Mouse (Mus musculus) kidney, embryonic 14.5 days (tissue): ENCODE data around the gene Catip. TPM values are rescaled to one million over a fixed set of nuclear protein-coding genes. Genes with fewer than 3 reads are reported as not detected.

Experiments used
- ATAC-seq: fragments of 200-750 bp; cut with Nextera tagmentation; 2 replicates; pipeline ENCODE4 v1.8.0; 2017; ENCODE audit warnings: moderate number of reproducible peaks, mild to moderate bottlenecking, moderate TSS enrichment, moderate library complexity; ENCODE audit not compliant: low FRiP score, low TSS enrichment
- H3K27ac ChIP-seq: fragments of 300-500 bp; sonication (generic); 2 replicates; pipeline ENCODE4 v1.5.1; 2014; ENCODE audit warnings: low read depth, mild to moderate bottlenecking, low read length, moderate library complexity, mixed read lengths
- H3K27me3 ChIP-seq: fragments of 300-500 bp; sonication (generic); 2 replicates; pipeline ENCODE4 v1.6.1; 2014; ENCODE audit warnings: mild to moderate bottlenecking, low read length; ENCODE audit not compliant: control insufficient read depth, insufficient read depth
- H3K36me3 ChIP-seq: fragments of 300-500 bp; sonication (generic); 2 replicates; pipeline ENCODE4 v1.6.1; 2014; ENCODE audit warnings: low read length, mixed read lengths; ENCODE audit not compliant: control insufficient read depth, insufficient read depth
- H3K4me1 ChIP-seq: fragments of 300-500 bp; sonication (generic); 2 replicates; pipeline ENCODE4 v1.6.1; 2014; ENCODE audit warnings: low read length, mixed read lengths; ENCODE audit not compliant: control insufficient read depth, insufficient read depth
- H3K4me2 ChIP-seq: fragments of 300-500 bp; sonication (generic); replicated peaks from 2 replicates; pipeline ENCODE4 v1.6.1; 2014; ENCODE audit warnings: low read depth, mild to moderate bottlenecking, low read length
- H3K4me3 ChIP-seq: fragments of 300-500 bp; sonication (generic); 2 replicates; pipeline ENCODE4 v1.5.1; 2014; ENCODE audit warnings: mild to moderate bottlenecking, low read length
- H3K9ac ChIP-seq: fragments of 300-500 bp; sonication (generic); 2 replicates; pipeline ENCODE4 v1.6.1; 2014; ENCODE audit warnings: low read depth, mild to moderate bottlenecking, low read length, moderate library complexity
- H3K9me3 ChIP-seq: fragments of 300-500 bp; sonication (generic); 2 replicates; pipeline ENCODE4 v1.6.1; 2016; ENCODE audit warnings: low read length; ENCODE audit not compliant: control insufficient read depth
- WGBS: fragments of 180-500 bp; shearing (Covaris S2); extraction: QIAGEN DNeasy Blood & Tissue Kit; methylation state at CpG from one replicate; pipeline ENCODE4 v1.1.7; 2014; 5-methylcytosine and 5-hydroxymethylcytosine counted together
- polyA plus RNA-seq: library from polyadenylated mRNA; unstranded; fragments of >200 nt; fragmentation: Nextera tagmentation; extraction: Ambion mirVana; gene quantifications from 2 replicates; pipeline ENCODE4 v1.2.1, GENCODE M21; 2014

The Catip gene
- polyA plus RNA-seq, 1 experiment from 2014 or later: 0.79 TPM

- Histone ChIP-seq H3K4me1 (no peaks in the 10 kb centered on the region), H3K9ac (no peak overlapping the region), H3K27ac (no peak overlapping the region), H3K9me3 (no peaks in the 10 kb centered on the region), H3K4me3 (no peak overlapping the region), H3K36me3 (peaks cover 7% of the 10 kb centered on the region; the same call in 1 of the 2 replicates), H3K4me2 (no peak overlapping the region), H3K27me3 (no peaks in the 10 kb centered on the region)
- ATAC-seq: no peak
- 90% methylated on average over 9 of the region's 9 CpGs for WGBS
These were observed 8.3 kb upstream of the Catip start for GRCm38 (mm10) chr1:74353453-74354229.

- Histone ChIP-seq H3K4me2 (no peak overlapping the region), H3K27ac (no peak overlapping the region), H3K36me3 (no peaks in the 10 kb centered on the region), H3K9me3 (no peaks in the 10 kb centered on the region), H3K4me3 (no peak overlapping the region), H3K9ac (no peak overlapping the region), H3K27me3 (no peaks in the 10 kb centered on the region), H3K4me1 (no peaks in the 10 kb centered on the region)
- no peak for ATAC-seq
These were observed 4.4 kb upstream of the Catip start for GRCm38 (mm10) chr1:74357531-74357930.

GRCm38 (mm10) chr1:74359952-74360517, 1.9 kb upstream of the Catip start:
- Histone ChIP-seq H3K27ac (no peak overlapping the region), H3K9ac (no peak overlapping the region), H3K4me1 (no peaks in the 10 kb centered on the region), H3K36me3 (no peaks in the 10 kb centered on the region), H3K4me2 (no peak overlapping the region), H3K4me3 (no peak overlapping the region), H3K27me3 (no peaks in the 10 kb centered on the region), H3K9me3 (no peaks in the 10 kb centered on the region)
- WGBS: 87% methylated on average over 5 of the region's 5 CpGs
- ATAC-seq: no peak

GRCm38 (mm10) chr1:74362325-74363229, 669 bp downstream of the Catip start:
- 57% methylated on average over 17 of the region's 17 CpGs for WGBS
- ATAC-seq: no peak
- no peaks in the 10 kb centered on the region for H3K36me3 ChIP-seq
- no peak overlapping the region for H3K27ac ChIP-seq
- no peaks in the 10 kb centered on the region for H3K9me3 ChIP-seq
- H3K27me3 ChIP-seq: no peaks in the 10 kb centered on the region
- 0 out of 2 replicates have a peak overlapping the region, but pooled peaks have one; percentile 13 for H3K9ac ChIP-seq
- no peaks in the 10 kb centered on the region for H3K4me1 ChIP-seq
- H3K4me3 ChIP-seq: no peak overlapping the region
- no peak overlapping the region for H3K4me2 ChIP-seq

GRCm38 (mm10) chr1:74363437-74363836, 1.5 kb downstream of the Catip start:
- Histone ChIP-seq H3K4me1 (no peaks in the 10 kb centered on the region), H3K4me2 (no peak overlapping the region), H3K4me3 (no peak overlapping the region), H3K27me3 (no peaks in the 10 kb centered on the region), H3K9ac (no peak overlapping the region), H3K36me3 (no peaks in the 10 kb centered on the region), H3K27ac (no peak overlapping the region), H3K9me3 (no peaks in the 10 kb centered on the region)
- ATAC-seq: no peak
- WGBS: 62% methylated on average over 5 of the region's 5 CpGs

- H3K27ac ChIP-seq: no peak overlapping the region
- H3K36me3 ChIP-seq: no peaks in the 10 kb centered on the region
- no peak overlapping the region for H3K4me3 ChIP-seq
- no peak for ATAC-seq
- 58% methylated on average over 8 of the region's 8 CpGs for WGBS
- H3K9me3 ChIP-seq: no peaks in the 10 kb centered on the region
- no peaks in the 10 kb centered on the region for H3K27me3 ChIP-seq
- H3K4me1 ChIP-seq: no peaks in the 10 kb centered on the region
- H3K4me2 ChIP-seq: no peak overlapping the region
- H3K9ac ChIP-seq: no peak overlapping the region
These were observed 2.4 kb downstream of the Catip start for GRCm38 (mm10) chr1:74364270-74364669.

- Histone ChIP-seq H3K27me3 (no peaks in the 10 kb centered on the region), H3K36me3 (no peaks in the 10 kb centered on the region), H3K27ac (no peak overlapping the region), H3K4me3 (peak overlapping the region; percentile 26; the same call in 1 of the 2 replicates), H3K9ac (peak overlapping the region; percentile 52), H3K4me2 (peak overlapping the region; percentile 54), H3K4me1 (no peaks in the 10 kb centered on the region), H3K9me3 (no peaks in the 10 kb centered on the region)
- 18% methylated on average over 34 of the region's 34 CpGs for WGBS
- ATAC-seq: peak; percentile 86
These were observed 6.2 kb downstream of the Catip start for GRCm38 (mm10) chr1:74367886-74368645.

GRCm38 (mm10) chr1:74370040-74370439, 8.1 kb downstream of the Catip start:
- H3K4me3 ChIP-seq: no peak overlapping the region
- H3K27ac ChIP-seq: no peak overlapping the region
- WGBS: 49% methylated on average over 4 of the region's 4 CpGs
- no peaks in the 10 kb centered on the region for H3K9me3 ChIP-seq
- no peak overlapping the region for H3K4me2 ChIP-seq
- H3K36me3 ChIP-seq: no peaks in the 10 kb centered on the region
- H3K9ac ChIP-seq: no peak overlapping the region
- H3K27me3 ChIP-seq: no peaks in the 10 kb centered on the region
- ATAC-seq: no peak
- H3K4me1 ChIP-seq: no peaks in the 10 kb centered on the region
